Mouse (Mus musculus) spleen, adult 2 months (tissue): ENCODE data around the gene Cd300ld5.

Source experiments
- CTCF ChIP-seq: fragments of 200-500 bp; IDR thresholded peaks from 2 replicates; pipeline ENCODE4 v1.5.1; 2011; ENCODE audit warnings: mild to moderate bottlenecking, inconsistent platforms; ENCODE audit not compliant: insufficient read depth, insufficient read length, insufficient replicate concordance; ENCODE audit errors: extremely low read depth
- POLR2A ChIP-seq: fragments of 200-500 bp; IDR thresholded peaks from 2 replicates; pipeline ENCODE4 v1.6.1; 2011; ENCODE audit warnings: low read depth, low read length, inconsistent platforms

GRCm38 (mm10) chr11:114981866-114982265 is 55.7 kb downstream of the Cd300ld5 start:
- TF ChIP-seq CTCF (no peak), POLR2A (no peak)
